Mouse (Mus musculus): ENCODE data around the gene Cbl.
"Not testable (repeated sequence)": the region's sequence is repeated elsewhere in the genome, so short reads cannot be mapped to it uniquely, and the experiment has no call there.

Gene Cbl

GRCm38 (mm10) chr9:44130581-44131275, 103.1 kb downstream of the Cbl start:
- DNase-seq (ENCODE audit: low read depth, low spot score): no peak

GRCm38 (mm10) chr9:44130034-44130433, 103.8 kb downstream of the Cbl start:
- peak; percentile 83 for DNase-seq (ENCODE audit: low read depth, low spot score)

- no peak for DNase-seq (ENCODE audit: low read depth, low spot score)
Observed at GRCm38 (mm10) chr9:44129633-44130032, 104.2 kb downstream of the Cbl start.

GRCm38 (mm10) chr9:44127351-44127801, 106.5 kb downstream of the Cbl start:
- peak; percentile 83 for DNase-seq (ENCODE audit: low read depth, low spot score)

- DNase-seq (ENCODE audit: low read depth, low spot score): no peak
Observed at GRCm38 (mm10) chr9:44126746-44127145, 107.1 kb downstream of the Cbl start.

GRCm38 (mm10) chr9:44125546-44126428, 108.1 kb downstream of the Cbl start:
- DNase-seq (ENCODE audit: low read depth, low spot score): peak; percentile 93

- no peak for DNase-seq (ENCODE audit: low read depth, low spot score)
Observed at GRCm38 (mm10) chr9:44125026-44125425, 108.8 kb downstream of the Cbl start.

- peak; percentile 84 for DNase-seq (ENCODE audit: low read depth, low spot score)
Observed at GRCm38 (mm10) chr9:44124317-44124716, 109.5 kb downstream of the Cbl start.

GRCm38 (mm10) chr9:44119948-44120465, 113.8 kb downstream of the Cbl start:
- no peak for DNase-seq (ENCODE audit: low read depth, low spot score)

GRCm38 (mm10) chr9:44119011-44119410, 114.8 kb downstream of the Cbl start:
- DNase-seq (ENCODE audit: low read depth, low spot score): peak; percentile 74

- DNase-seq (ENCODE audit: low read depth, low spot score): peak; percentile 64
Observed at GRCm38 (mm10) chr9:44116182-44116581, 117.7 kb downstream of the Cbl start.

- no peak for DNase-seq (ENCODE audit: low read depth, low spot score)
Observed at GRCm38 (mm10) chr9:44115599-44115998, 118.2 kb downstream of the Cbl start.

GRCm38 (mm10) chr9:44114453-44114852, 119.4 kb downstream of the Cbl start:
- no peak for DNase-seq (ENCODE audit: low read depth, low spot score)

- DNase-seq (ENCODE audit: low read depth, low spot score): peak; percentile 98
Observed at GRCm38 (mm10) chr9:44113105-44113789, 120.6 kb downstream of the Cbl start, which contains the start of the genes Gm49380 and Rnf26. Gene Gm49380, minus strand, starts transcription at chr9:44113500. Gene Rnf26, minus strand, starts transcription at chr9:44113517.

GRCm38 (mm10) chr9:44111909-44112308, 121.9 kb downstream of the Cbl start:
- DNase-seq (ENCODE audit: low read depth, low spot score): not testable (repeated sequence)

- DNase-seq (ENCODE audit: low read depth, low spot score): peak; percentile 82
Observed at GRCm38 (mm10) chr9:44109360-44110095, 124.3 kb downstream of the Cbl start.

GRCm38 (mm10) chr9:44108269-44109055, 125.4 kb downstream of the Cbl start:
- no peak for DNase-seq (ENCODE audit: low read depth, low spot score)

GRCm38 (mm10) chr9:44107557-44108179, 126.2 kb downstream of the Cbl start:
- peak; percentile 73 for DNase-seq (ENCODE audit: low read depth, low spot score)

- DNase-seq (ENCODE audit: low read depth, low spot score): no peak
Observed at GRCm38 (mm10) chr9:44107110-44107509, 126.7 kb downstream of the Cbl start, which contains the start of gene C1qtnf5. Gene C1qtnf5, plus strand, starts transcription at chr9:44107245.

- DNase-seq (ENCODE audit: low read depth, low spot score): no peak
Observed at GRCm38 (mm10) chr9:44106596-44106995, 127.3 kb downstream of the Cbl start.
